Mouse (Mus musculus): ENCODE data around the gene Optc.

- TF ChIP-seq CTCF (IDR thresholded peaks at IDR 0.05; ENCODE audit: low read depth) (peak; percentile 58), EP300 (optimal IDR thresholded peaks at IDR 0.05) (no peak)
These were observed 42.4 kb upstream of the Optc start for GRCm38 (mm10) chr1:133950061-133950782.

All from stomach, postnatal 0 days (tissue).